Mouse (Mus musculus) heart, embryonic 10.5 days (tissue): Measurements from ENCODE around the gene Flrt2. TPM values are rescaled to one million over a fixed set of nuclear protein-coding genes. Genes with fewer than 3 reads are reported as not detected.
A peak's percentile ranks its signal among the peaks of the same experiment; 100 is the strongest.

ENCODE experiments used
- DNase-seq: peaks from one replicate; pipeline ENCODE4 v3.0.0-alpha.2; 2017; ENCODE audit warnings: low spot score
- H3K27ac ChIP-seq: fragments of 300-500 bp; sonication (generic); 2 replicates; pipeline ENCODE4 v1.5.1; 2016; ENCODE audit warnings: mild to moderate bottlenecking
- H3K27me3 ChIP-seq: fragments of 300-500 bp; sonication (generic); 2 replicates; pipeline ENCODE4 v1.6.1; 2016; ENCODE audit warnings: mild to moderate bottlenecking; ENCODE audit not compliant: poor library complexity, insufficient read depth, severe bottlenecking
- H3K36me3 ChIP-seq: fragments of 300-500 bp; sonication (generic); 2 replicates; pipeline ENCODE4 v1.6.1; 2016; ENCODE audit warnings: mild to moderate bottlenecking, moderate library complexity
- H3K4me1 ChIP-seq: fragments of 300-500 bp; sonication (generic); 2 replicates; pipeline ENCODE4 v1.6.1; 2016; ENCODE audit warnings: mild to moderate bottlenecking
- H3K4me3 ChIP-seq: fragments of 300-500 bp; sonication (generic); 2 replicates; pipeline ENCODE4 v1.5.1; 2016; ENCODE audit warnings: mild to moderate bottlenecking, moderate library complexity
- H3K9me3 ChIP-seq: fragments of 300-500 bp; sonication (generic); 2 replicates; pipeline ENCODE4 v1.6.1; 2016; ENCODE audit warnings: mild to moderate bottlenecking, moderate library complexity
- WGBS: fragments of 180-500 bp; shearing (Covaris S2); methylation state at CpG from one replicate; pipeline ENCODE4 v1.1.7; 2016; 5-methylcytosine and 5-hydroxymethylcytosine counted together
- polyA plus RNA-seq: library from polyadenylated mRNA; unstranded; fragments of >200 nt; fragmentation: Nextera tagmentation; extraction: Ambion mirVana; gene quantifications from 2 replicates; pipeline ENCODE4 v1.2.1, GENCODE M21; 2016

Flrt2 gene
- polyA plus RNA-seq, 1 experiment from 2014 or later, result 29.0 TPM

- peaks cover 15% of the 10 kb centered on the region for H3K4me1 ChIP-seq
- no peaks in the 10 kb centered on the region for H3K9me3 ChIP-seq
- no peaks in the 10 kb centered on the region for H3K27me3 ChIP-seq
- DNase-seq, result no peak
- no peaks in the 10 kb centered on the region for H3K36me3 ChIP-seq
- WGBS, result 80% methylated on average over 5 of the region's 5 CpGs
- no peak overlapping the region for H3K27ac ChIP-seq
- no peak overlapping the region for H3K4me3 ChIP-seq
Observed at GRCm38 (mm10) chr12:95739739-95740138, 47.7 kb downstream of the Flrt2 start.

GRCm38 (mm10) chr12:95741296-95741695, 49.3 kb downstream of the Flrt2 start:
- 89% methylated on average over 11 of the region's 11 CpGs for WGBS

GRCm38 (mm10) chr12:95744307-95744706, 52.3 kb downstream of the Flrt2 start:
- no peaks in the 10 kb centered on the region for H3K27me3 ChIP-seq

More at GRCm38 (mm10) chr12:95741296-95741695, 49.3 kb downstream of the Flrt2 start:
- Histone ChIP-seq H3K27ac (no peak overlapping the region), H3K4me1 (peaks cover 19% of the 10 kb centered on the region), H3K4me3 (no peak overlapping the region), H3K36me3 (no peaks in the 10 kb centered on the region), H3K27me3 (no peaks in the 10 kb centered on the region), H3K9me3 (no peaks in the 10 kb centered on the region)
- no peak for DNase-seq

GRCm38 (mm10) chr12:95746856-95747579, 55.0 kb downstream of the Flrt2 start:
- no peaks in the 10 kb centered on the region for H3K27me3 ChIP-seq
- no peak overlapping the region for H3K27ac ChIP-seq
- 29% methylated on average over 10 of the region's 10 CpGs for WGBS
- H3K9me3 ChIP-seq, result no peaks in the 10 kb centered on the region
- DNase-seq, result no peak
- H3K4me1 ChIP-seq, result peaks cover 15% of the 10 kb centered on the region
- no peaks in the 10 kb centered on the region for H3K36me3 ChIP-seq
- no peak overlapping the region for H3K4me3 ChIP-seq

More at GRCm38 (mm10) chr12:95744307-95744706, 52.3 kb downstream of the Flrt2 start:
- H3K4me1 ChIP-seq, result peaks cover 15% of the 10 kb centered on the region
- 51% methylated on average over 4 of the region's 4 CpGs for WGBS
- no peak overlapping the region for H3K4me3 ChIP-seq
- H3K36me3 ChIP-seq, result no peaks in the 10 kb centered on the region
- no peak for DNase-seq
- peak overlapping the region; percentile 52 for H3K27ac ChIP-seq
- H3K9me3 ChIP-seq, result no peaks in the 10 kb centered on the region

- 89% methylated on average over 2 of the region's 2 CpGs for WGBS
- Histone ChIP-seq H3K36me3 (no peaks in the 10 kb centered on the region), H3K9me3 (no peaks in the 10 kb centered on the region), H3K4me1 (peaks cover 10% of the 10 kb centered on the region), H3K27me3 (no peaks in the 10 kb centered on the region), H3K4me3 (no peak overlapping the region), H3K27ac (no peak overlapping the region)
- DNase-seq, result no peak
Observed at GRCm38 (mm10) chr12:95748760-95749159, 56.7 kb downstream of the Flrt2 start.

- Histone ChIP-seq H3K9me3 (no peaks in the 10 kb centered on the region), H3K27me3 (no peaks in the 10 kb centered on the region), H3K27ac (no peak overlapping the region), H3K36me3 (no peaks in the 10 kb centered on the region), H3K4me3 (no peak overlapping the region), H3K4me1 (peaks cover 9% of the 10 kb centered on the region)
- WGBS, result 72% methylated on average over 2 of the region's 2 CpGs
- no peak for DNase-seq
Observed at GRCm38 (mm10) chr12:95749248-95749647, 57.2 kb downstream of the Flrt2 start.

GRCm38 (mm10) chr12:95759212-95759746, 67.3 kb downstream of the Flrt2 start:
- 87% methylated on average over 5 of the region's 5 CpGs for WGBS

GRCm38 (mm10) chr12:95765255-95765654, 73.2 kb downstream of the Flrt2 start:
- 84% methylated on average over 4 of the region's 4 CpGs for WGBS
- Histone ChIP-seq H3K36me3 (no peaks in the 10 kb centered on the region), H3K9me3 (no peaks in the 10 kb centered on the region), H3K4me1 (no peaks in the 10 kb centered on the region), H3K4me3 (no peak overlapping the region), H3K27me3 (no peaks in the 10 kb centered on the region), H3K27ac (no peak overlapping the region)
- DNase-seq, result no peak

More at GRCm38 (mm10) chr12:95759212-95759746, 67.3 kb downstream of the Flrt2 start:
- Histone ChIP-seq H3K27me3 (no peaks in the 10 kb centered on the region), H3K4me1 (no peaks in the 10 kb centered on the region), H3K9me3 (no peaks in the 10 kb centered on the region), H3K27ac (no peak overlapping the region), H3K4me3 (no peak overlapping the region), H3K36me3 (no peaks in the 10 kb centered on the region)
- DNase-seq, result no peak

GRCm38 (mm10) chr12:95769041-95769440, 77.0 kb downstream of the Flrt2 start:
- 87% methylated on average over 2 of the region's 2 CpGs for WGBS
- no peak for DNase-seq

GRCm38 (mm10) chr12:95770251-95770650, 78.2 kb downstream of the Flrt2 start:
- Histone ChIP-seq H3K36me3 (no peaks in the 10 kb centered on the region), H3K27ac (no peak overlapping the region), H3K27me3 (no peaks in the 10 kb centered on the region), H3K9me3 (no peaks in the 10 kb centered on the region), H3K4me3 (no peak overlapping the region), H3K4me1 (no peaks in the 10 kb centered on the region)
- WGBS, result 73% methylated on average over 3 of the region's 3 CpGs
- DNase-seq, result no peak

More at GRCm38 (mm10) chr12:95769041-95769440, 77.0 kb downstream of the Flrt2 start:
- H3K9me3 ChIP-seq, result no peaks in the 10 kb centered on the region
- H3K4me3 ChIP-seq, result no peak overlapping the region
- H3K36me3 ChIP-seq, result no peaks in the 10 kb centered on the region
- H3K4me1 ChIP-seq, result no peaks in the 10 kb centered on the region
- no peak overlapping the region for H3K27ac ChIP-seq
- H3K27me3 ChIP-seq, result no peaks in the 10 kb centered on the region

- H3K27me3 ChIP-seq, result no peaks in the 10 kb centered on the region
- H3K9me3 ChIP-seq, result no peaks in the 10 kb centered on the region
- H3K4me3 ChIP-seq, result no peak overlapping the region
- H3K4me1 ChIP-seq, result no peaks in the 10 kb centered on the region
- DNase-seq, result no peak
- 79% methylated on average over 1 of the region's 1 CpGs for WGBS
- H3K27ac ChIP-seq, result no peak overlapping the region
- H3K36me3 ChIP-seq, result no peaks in the 10 kb centered on the region
Observed at GRCm38 (mm10) chr12:95790146-95790545, 98.1 kb downstream of the Flrt2 start.

- Histone ChIP-seq H3K36me3 (no peaks in the 10 kb centered on the region), H3K27me3 (no peaks in the 10 kb centered on the region), H3K4me1 (no peaks in the 10 kb centered on the region), H3K27ac (no peak overlapping the region), H3K9me3 (no peaks in the 10 kb centered on the region), H3K4me3 (no peak overlapping the region)
- no peak for DNase-seq
Observed at GRCm38 (mm10) chr12:95816660-95817059, 124.6 kb downstream of the Flrt2 start.
